27 mouse cellular contexts compared by ENCODE assay signal in the genomic region with DNA sequence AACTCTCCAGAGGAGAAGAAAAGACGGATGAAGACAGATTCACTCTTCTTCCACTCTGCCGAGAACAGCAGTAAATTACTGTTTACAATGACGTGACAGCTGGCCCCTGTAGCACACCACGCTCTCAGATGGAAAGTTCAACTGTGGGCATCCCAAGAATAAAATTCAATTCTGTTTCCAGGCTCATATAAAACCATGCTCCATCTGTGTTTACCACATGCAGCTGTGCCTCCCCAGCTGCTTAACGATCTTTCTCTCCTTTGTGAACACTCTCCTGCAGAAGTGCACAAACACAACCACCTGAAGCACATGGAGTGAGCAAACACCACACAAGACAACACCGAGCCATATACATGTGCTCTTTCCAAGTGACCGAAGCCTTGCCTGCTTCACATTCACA. TPM values are rescaled to one million over a fixed set of nuclear protein-coding genes. Genes with fewer than 3 reads are reported as not detected.
DNase-seq lines count a peak whose midpoint lies in the region; ATAC-seq and TF ChIP-seq lines count a peak whose summit lies in the region.
"Had no signal": no experiment of that assay in that cellular context is flagged by ENCODE, and none has a peak within 500 bp of the region (broad histone marks: within the 10 kb centered on the region; RNA-seq: fewer than 3 reads in every experiment).

No protein-coding gene starts in this region.

- intact Hi-C loops in gastrocnemius, adult 2 months (cut with DNase I): loop anchor here (10.0 kb wide), 1 partner anchor 54 kb away; no protein-coding TSS in a partner anchor
- intact Hi-C loops in gastrocnemius, postnatal 36 days (cut with DNase I): no loop called here

- 0 out of 2 replicates have a peak, but pooled peaks have one; percentile 35 for ATAC-seq in limb, embryonic 11.5 days (ENCODE audit: insufficient number of reproducible peaks, low FRiP score, low TSS enrichment, low read depth)
- ATAC-seq in limb, embryonic 12.5 days (ENCODE audit: insufficient number of reproducible peaks, insufficient read depth, low FRiP score, low TSS enrichment, low read depth): peak; percentile 47; the same call in 1 of the 2 replicates
- ATAC-seq: forebrain, embryonic 13.5 days; forebrain, embryonic 15.5 days had no signal

- H3K36me3 ChIP-seq in limb, embryonic 11.5 days (ENCODE audit: control insufficient read depth, insufficient read depth, low read length): no peaks in the 10 kb centered on the region
- H3K36me3 ChIP-seq in limb, embryonic 10.5 days: no peaks in the 10 kb centered on the region
- no peaks in the 10 kb centered on the region for H3K36me3 ChIP-seq in limb, embryonic 12.5 days
- H3K36me3 ChIP-seq: embryonic facial prominence, embryonic 13.5 days; embryonic facial prominence, embryonic 15.5 days; forebrain, embryonic 10.5 days; forebrain, embryonic 15.5 days had no signal

- TF ChIP-seq CTCF in gastrocnemius, adult 2 months (IDR thresholded peaks at IDR 0.05): no peak

- peak overlapping the region; percentile 44 for H3K27ac ChIP-seq in gastrocnemius, adult 2 months
- H3K27ac ChIP-seq in limb, embryonic 11.5 days (replicated peaks; ENCODE audit: low read depth, low read length): no peak overlapping the region
- H3K27ac ChIP-seq in limb, embryonic 10.5 days: no peak overlapping the region
- no peak overlapping the region for H3K27ac ChIP-seq in limb, embryonic 12.5 days
- H3K27ac ChIP-seq: embryonic facial prominence, embryonic 13.5 days; embryonic facial prominence, embryonic 15.5 days; forebrain, embryonic 10.5 days; forebrain, embryonic 13.5 days; forebrain, embryonic 15.5 days had no signal

- no peak for DNase-seq in gastrocnemius, adult 2 months
- DNase-seq in gastrocnemius, postnatal 36 days: no peak
- DNase-seq in limb, embryonic 11.5 days (ENCODE audit: low spot score): no peak
- no peak for DNase-seq in limb, embryonic 10.5 days (ENCODE audit: low spot score)
- peak; percentile 34 for DNase-seq in forelimb bud, embryonic 11.5 days (ENCODE audit: low read depth, low spot score)
- DNase-seq in right cerebral cortex, postnatal 25 days: no peak
- no peak for DNase-seq in spleen, adult 18-20 months
- DNase-seq: adrenal gland, adult 2 months; adrenal gland, postnatal 10 days; adrenal gland, postnatal 25 days; cerebellum, adult 11 months; cerebellum, adult 18-20 months; cerebellum, adult 8-10 months; cerebellum, adult 9-11 months; cerebellum, postnatal 14 days; cerebellum, postnatal 36 days; embryo, embryonic 11 days had no signal

- no peaks in the 10 kb centered on the region for H3K27me3 ChIP-seq in limb, embryonic 11.5 days (ENCODE audit: control insufficient read depth, insufficient read depth, low read length)
- H3K27me3 ChIP-seq in limb, embryonic 10.5 days (ENCODE audit: low read depth, poor library complexity, severe bottlenecking): peaks cover 1% of the 10 kb centered on the region; the same call in 1 of the 2 replicates
- 0 out of 2 replicates have a peak, but pooled peaks cover 6% of the 10 kb centered on the region for H3K27me3 ChIP-seq in limb, embryonic 12.5 days
- H3K27me3 ChIP-seq: forebrain, embryonic 13.5 days; forebrain, embryonic 15.5 days had no signal

- WGBS in limb, embryonic 11.5 days: 36% methylated on average over 7 of the region's 7 CpGs
- 61% methylated on average over 7 of the region's 7 CpGs for WGBS in limb, embryonic 10.5 days
- 29% methylated on average over 7 of the region's 7 CpGs for WGBS in limb, embryonic 12.5 days

- H3K9ac ChIP-seq in limb, embryonic 11.5 days (ENCODE audit: low read length): no peak overlapping the region
- no peak overlapping the region for H3K9ac ChIP-seq in limb, embryonic 12.5 days (replicated peaks)
- H3K9ac ChIP-seq: embryonic facial prominence, embryonic 13.5 days; embryonic facial prominence, embryonic 15.5 days; forebrain, embryonic 13.5 days; forebrain, embryonic 15.5 days had no signal

- H3K9me3 ChIP-seq in limb, embryonic 11.5 days (ENCODE audit: control insufficient read depth, low read length): no peaks in the 10 kb centered on the region
- H3K9me3 ChIP-seq in limb, embryonic 10.5 days (replicated peaks): no peaks in the 10 kb centered on the region
- H3K9me3 ChIP-seq in limb, embryonic 12.5 days: no peaks in the 10 kb centered on the region
- H3K9me3 ChIP-seq: embryonic facial prominence, embryonic 13.5 days; embryonic facial prominence, embryonic 15.5 days; forebrain, embryonic 10.5 days; forebrain, embryonic 13.5 days; forebrain, embryonic 15.5 days had no signal

- no peak overlapping the region for H3K4me2 ChIP-seq in limb, embryonic 11.5 days (ENCODE audit: low read depth, severe bottlenecking)
- no peak overlapping the region for H3K4me2 ChIP-seq in limb, embryonic 12.5 days
- H3K4me2 ChIP-seq: embryonic facial prominence, embryonic 13.5 days; embryonic facial prominence, embryonic 15.5 days; forebrain, embryonic 13.5 days; forebrain, embryonic 15.5 days had no signal

- H3K4me3 ChIP-seq in gastrocnemius, adult 2 months: no peak overlapping the region
- no peak overlapping the region for H3K4me3 ChIP-seq in limb, embryonic 11.5 days (ENCODE audit: low read depth, low read length)
- H3K4me3 ChIP-seq in limb, embryonic 10.5 days: no peak overlapping the region
- H3K4me3 ChIP-seq in limb, embryonic 12.5 days (replicated peaks): no peak overlapping the region
- H3K4me3 ChIP-seq: embryonic facial prominence, embryonic 13.5 days; embryonic facial prominence, embryonic 15.5 days; erythroblast, embryonic 14.5 days; forebrain, embryonic 10.5 days; forebrain, embryonic 13.5 days; forebrain, embryonic 15.5 days had no signal

- H3K4me1 ChIP-seq in limb, embryonic 11.5 days (ENCODE audit: control insufficient read depth, insufficient read depth, low read length): peaks cover 7% of the 10 kb centered on the region
- peaks cover 18% of the 10 kb centered on the region for H3K4me1 ChIP-seq in limb, embryonic 10.5 days
- peaks cover 18% of the 10 kb centered on the region for H3K4me1 ChIP-seq in limb, embryonic 12.5 days (replicated peaks)
- H3K4me1 ChIP-seq: forebrain, embryonic 10.5 days; forebrain, embryonic 13.5 days; forebrain, embryonic 15.5 days had no signal

RNA-seq across cellular contexts. Expression of gene Mylk4, which starts 42.6 kb away (rescaled TPM):
- 1,000 to 10,000 TPM in 1 of 2 experiments, 100 to 1,000 TPM in 1; 466 to 1,631 TPM for total RNA-seq in gastrocnemius, adult 2 months (2021)
- total RNA-seq in gastrocnemius, postnatal 36 days (2021): 1,000 to 10,000 TPM; 1,458 to 1,785 TPM
- polyA plus RNA-seq in limb, embryonic 11.5 days (2014; fragmentation: Nextera tagmentation; extraction: Ambion mirVana): 0.76 and 1.1 TPM in 2 replicates
- 0.13 and 0.26 TPM in 2 replicates for polyA plus RNA-seq in limb, embryonic 10.5 days (2016; fragmentation: Nextera tagmentation; extraction: Ambion mirVana)
- 3.0 and 3.7 TPM in 2 replicates for polyA plus RNA-seq in limb, embryonic 12.5 days (2016; fragmentation: Nextera tagmentation; extraction: Ambion mirVana)
- total RNA-seq: adrenal gland, adult 2 months; common myeloid progenitor, adult 5-6 weeks; ES-E14; MEL had no signal
- polyA plus RNA-seq: adrenal gland, adult 2 months; erythroblast, embryonic 14.5 days; forebrain, embryonic 10.5 days; forebrain, embryonic 13.5 days had no signal
